Mouse (Mus musculus) testis, adult 2 months (tissue): ENCODE data around the gene Leng8.

Source experiments
- CTCF ChIP-seq: fragments of 200-500 bp; IDR thresholded peaks from 2 replicates; pipeline ENCODE4 v1.5.1; 2012; ENCODE audit warnings: low read depth, mild to moderate bottlenecking, inconsistent platforms, low read length, moderate library complexity; ENCODE audit not compliant: control insufficient read depth, insufficient read depth, insufficient replicate concordance
- POLR2A ChIP-seq: fragments of 200-500 bp; IDR thresholded peaks from 2 replicates; pipeline ENCODE4 v1.6.1; 2012; ENCODE audit warnings: low read depth, mild to moderate bottlenecking, inconsistent platforms, low read length, moderate library complexity; ENCODE audit not compliant: control insufficient read depth

DNA sequence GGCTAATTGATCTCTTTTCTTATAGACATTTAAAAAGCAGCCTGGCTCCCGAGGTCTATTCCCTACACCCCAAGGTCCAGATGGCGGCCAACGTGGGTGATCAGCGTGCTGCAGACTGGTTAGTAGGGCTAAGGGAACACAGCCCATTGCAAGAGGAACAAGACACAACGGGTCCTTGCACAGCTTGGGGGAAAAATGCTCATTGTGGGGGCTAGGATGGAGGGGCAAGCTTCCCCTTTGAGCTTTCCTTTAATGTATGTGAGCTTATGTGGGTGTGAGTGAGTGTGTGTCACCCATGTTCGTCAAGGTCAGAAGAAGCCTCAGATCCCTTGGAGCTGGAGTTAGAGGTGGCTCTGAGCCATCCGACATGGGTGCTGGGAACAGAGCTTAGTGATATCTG lies 1.8 kb downstream of the Leng8 start:
- TF ChIP-seq CTCF (no peak), POLR2A (no peak)
